Mouse (Mus musculus) frontal cortex, postnatal 36 days (tissue): ENCODE results near the gene Spo11.

Experiments used
- DNase-seq, 2 experiments: peaks; one replicate each; pipeline ENCODE4 v3.0.0; 2022; ENCODE audit warnings: low spot score in 2 of 2

Gene Spo11

DNA sequence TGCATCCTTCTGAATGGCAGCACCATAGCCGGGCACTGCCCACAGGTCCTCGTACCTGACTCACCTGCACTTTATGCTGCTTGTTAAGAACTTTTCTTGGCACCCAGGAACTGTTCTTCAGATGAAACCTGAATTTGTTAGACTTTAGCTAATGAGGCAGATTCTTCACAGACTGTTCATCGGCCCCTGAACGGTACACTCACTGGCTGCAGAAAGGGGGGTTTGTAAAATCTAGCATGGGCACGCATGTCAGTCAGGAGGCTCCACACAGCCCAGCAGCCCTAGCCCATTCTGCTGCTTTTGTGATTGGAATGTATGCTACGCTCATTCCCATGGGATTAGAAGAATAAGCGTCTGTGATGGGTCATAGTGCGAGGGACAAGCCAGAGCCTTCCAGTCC is 26.2 kb downstream of the Spo11 start:
- no peak for DNase-seq

DNA sequence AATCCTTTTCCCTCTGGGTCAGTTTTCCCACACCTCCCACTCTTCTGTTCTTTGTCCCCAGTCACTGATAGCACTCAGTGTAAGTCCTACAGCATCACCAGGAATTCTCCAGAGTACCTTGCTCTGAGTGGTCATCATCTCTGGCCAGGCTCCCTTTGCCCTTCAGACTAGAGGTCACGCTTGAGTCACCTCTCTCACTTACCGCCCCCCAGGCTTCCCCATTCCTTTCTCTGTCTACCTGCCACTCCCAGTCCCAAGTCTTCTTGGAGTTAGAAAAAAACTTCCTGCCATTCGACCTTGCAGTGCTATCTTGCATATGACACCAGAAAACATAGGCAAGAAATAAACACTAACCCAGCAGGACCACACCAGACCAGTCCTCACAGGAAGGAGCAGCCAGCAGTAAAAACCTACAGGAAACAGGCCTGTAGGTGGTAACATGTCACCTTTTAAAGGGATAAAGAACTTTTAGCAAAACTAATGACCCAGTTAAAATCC is 32.8 kb downstream of the Spo11 start:
- no peak for DNase-seq

DNA sequence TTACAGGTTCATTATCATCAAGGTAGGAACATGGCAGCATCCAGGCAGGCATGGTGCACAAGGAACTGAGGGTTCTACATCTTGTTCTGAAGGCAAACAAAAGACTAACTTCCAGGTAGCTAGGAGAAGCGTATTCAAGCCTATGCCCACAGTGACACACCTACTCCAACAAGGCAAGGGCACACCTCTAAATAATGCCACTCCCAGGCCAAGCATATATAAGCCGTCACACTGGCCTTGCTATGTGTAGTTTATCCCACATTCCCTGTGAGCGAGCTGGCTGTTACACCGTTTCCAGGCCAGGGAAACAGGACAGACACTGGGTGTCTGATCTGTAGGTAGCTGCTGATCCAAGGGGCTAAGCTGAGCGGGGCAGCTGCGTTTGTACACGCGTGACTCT is 33.9 kb downstream of the Spo11 start:
- DNase-seq = no peak

DNA sequence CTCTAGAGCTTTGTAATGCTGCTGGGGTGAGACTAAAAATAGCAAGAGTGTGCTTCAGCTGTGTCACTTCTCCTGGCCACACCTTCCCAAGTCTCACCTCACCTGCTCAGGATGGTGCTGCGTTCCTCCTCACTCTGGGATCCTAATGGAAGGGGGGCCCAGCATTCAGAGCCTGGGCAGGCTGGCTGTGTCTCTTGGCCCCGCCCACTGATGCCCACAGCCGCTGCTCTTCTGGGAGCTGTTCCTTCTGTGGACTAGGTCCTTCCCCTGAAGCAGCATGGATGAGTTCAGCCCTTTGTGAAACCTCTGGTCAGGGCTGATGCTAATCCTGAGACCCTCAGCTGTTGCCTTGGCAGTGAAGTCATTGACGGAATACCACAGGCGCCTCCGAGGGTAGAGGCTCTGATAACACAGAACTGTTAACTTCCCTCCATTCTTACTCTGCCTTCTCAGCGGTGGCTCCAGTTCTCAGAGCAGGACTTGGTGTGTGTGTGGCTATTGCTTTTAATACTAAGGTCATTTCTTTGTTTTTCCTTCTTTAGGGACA is 37.3 kb downstream of the Spo11 start:
- no peak for DNase-seq

DNA sequence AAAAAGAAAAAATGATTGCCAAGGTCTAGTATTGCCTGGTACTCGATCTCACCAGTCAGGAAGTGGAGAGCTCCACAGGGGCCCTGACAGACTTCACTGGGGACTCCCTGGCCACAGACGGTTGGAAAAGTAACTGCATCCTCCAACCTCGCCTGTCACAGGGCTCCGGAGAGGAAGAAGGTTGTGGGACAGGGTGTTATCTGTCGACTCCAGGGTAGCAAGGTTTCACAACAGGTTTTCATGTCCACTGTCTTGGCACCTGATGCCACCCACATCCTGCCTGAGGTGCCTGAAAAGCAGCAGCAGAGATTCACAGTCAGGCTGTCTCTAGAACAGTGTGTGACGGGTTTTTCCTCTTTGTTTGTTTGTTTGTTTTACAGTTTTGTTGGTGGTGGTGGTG is 40.4 kb downstream of the Spo11 start:
- no peak for DNase-seq

DNA sequence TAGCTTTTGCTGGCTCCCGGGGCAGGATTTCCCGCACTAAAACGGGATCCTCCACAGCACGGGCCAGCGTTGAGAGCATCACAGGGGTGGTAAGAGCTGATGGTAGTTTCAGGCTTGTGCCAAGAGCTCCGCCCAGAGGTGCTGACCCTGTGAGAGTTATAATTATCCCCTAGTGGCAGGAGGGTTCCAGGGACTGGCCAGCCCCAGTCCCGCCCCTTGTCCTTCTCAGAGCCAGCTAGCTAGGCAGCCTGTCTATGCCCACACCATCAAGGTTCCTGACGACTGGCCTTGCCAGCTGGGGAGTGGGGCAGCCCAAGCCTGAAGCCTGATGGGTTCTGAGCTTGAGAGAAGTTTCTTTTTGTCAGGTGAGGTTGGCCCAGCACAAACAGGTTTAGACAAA is 41.1 kb downstream of the Spo11 start:
- no peak for DNase-seq

DNA sequence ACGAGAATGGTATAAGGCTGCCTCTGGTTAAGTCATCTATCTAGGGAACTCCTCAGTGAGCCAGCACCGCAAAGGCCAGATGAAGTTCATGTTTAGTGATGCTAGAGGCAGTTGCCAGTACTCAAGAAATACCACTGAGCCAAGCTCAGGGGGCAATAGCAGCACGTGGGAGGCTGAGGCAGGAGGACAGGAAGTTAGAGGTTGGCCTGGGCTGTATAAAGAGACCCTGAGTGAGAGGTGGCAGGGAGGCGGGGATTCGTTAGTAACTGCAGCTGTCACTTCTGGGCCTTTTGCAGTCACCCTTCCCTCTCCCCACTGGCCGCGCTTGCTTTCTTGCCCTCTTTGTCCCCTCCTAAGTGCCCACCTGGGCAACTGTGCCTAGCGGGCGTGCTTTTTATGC is 41.8 kb downstream of the Spo11 start:
- DNase-seq = no peak

DNA sequence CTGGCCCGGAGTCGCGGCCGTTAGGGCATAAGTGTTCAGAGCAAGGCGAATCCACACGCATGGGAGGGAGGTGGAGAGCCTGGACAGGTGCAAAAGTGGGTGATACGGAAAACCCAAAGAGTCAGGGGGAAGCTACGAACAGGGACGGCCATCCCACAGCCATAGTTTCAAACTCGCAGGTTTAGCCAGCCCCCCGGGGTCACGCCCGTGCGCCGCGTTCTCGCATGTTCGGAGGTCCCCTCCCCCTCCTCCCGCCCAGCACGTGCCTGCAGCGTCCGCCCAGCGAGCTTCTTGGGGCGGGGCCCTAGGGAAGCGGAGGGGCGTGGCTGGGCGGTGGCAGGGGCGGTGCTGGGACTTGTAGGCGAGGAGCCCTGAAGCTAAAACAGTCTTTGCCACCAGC is 42.3 kb downstream of the Spo11 start:
- peak; percentile 71 to 74 for DNase-seq

DNA sequence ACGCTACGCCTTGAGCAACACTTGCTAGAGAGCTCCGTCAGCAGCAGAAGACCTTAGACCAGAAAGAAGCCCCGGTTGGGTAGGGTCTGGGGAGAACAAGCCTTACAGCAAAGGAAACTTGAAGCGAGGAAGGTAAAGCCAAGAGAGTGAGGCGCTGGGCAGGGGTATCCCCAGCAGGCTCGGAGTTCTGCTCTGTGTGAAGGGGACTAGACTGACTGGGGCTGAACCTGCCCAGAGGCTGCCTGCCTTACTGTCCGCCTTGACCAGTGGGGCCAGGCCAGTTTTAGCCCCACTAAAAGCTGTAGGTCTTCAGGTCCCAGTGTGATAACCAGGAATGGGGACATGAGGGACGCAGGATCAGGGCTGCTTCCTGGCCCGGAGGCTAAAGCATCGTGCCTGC is 42.9 kb downstream of the Spo11 start, which contains the start of gene Rbm38:
Gene Rbm38 (plus strand): TSS at position 69 of the 400 bp plus-strand sequence.
- DNase-seq = no peak

DNA sequence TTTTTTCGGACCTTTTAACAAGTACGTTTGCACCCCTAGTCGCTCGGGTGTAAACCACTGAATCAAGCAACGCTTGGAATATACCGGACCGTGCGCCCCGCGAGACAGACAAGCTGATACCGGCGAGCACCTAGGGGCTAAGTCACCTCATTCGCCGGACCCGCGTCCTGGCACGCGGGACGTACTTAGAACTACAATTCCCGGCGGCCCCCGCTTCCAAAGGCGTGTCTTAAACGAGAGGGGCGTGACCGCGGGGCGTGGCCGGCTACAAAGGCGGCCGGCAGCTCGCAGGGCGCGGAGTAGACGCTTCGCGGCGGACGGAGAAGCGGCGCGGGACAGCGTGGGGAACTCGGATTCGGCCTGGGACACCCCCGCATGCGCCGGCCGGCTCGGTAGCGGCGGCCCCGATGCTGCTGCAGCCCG is 44.1 kb downstream of the Spo11 start:
- peak; percentile 85 to 92 for DNase-seq

DNA sequence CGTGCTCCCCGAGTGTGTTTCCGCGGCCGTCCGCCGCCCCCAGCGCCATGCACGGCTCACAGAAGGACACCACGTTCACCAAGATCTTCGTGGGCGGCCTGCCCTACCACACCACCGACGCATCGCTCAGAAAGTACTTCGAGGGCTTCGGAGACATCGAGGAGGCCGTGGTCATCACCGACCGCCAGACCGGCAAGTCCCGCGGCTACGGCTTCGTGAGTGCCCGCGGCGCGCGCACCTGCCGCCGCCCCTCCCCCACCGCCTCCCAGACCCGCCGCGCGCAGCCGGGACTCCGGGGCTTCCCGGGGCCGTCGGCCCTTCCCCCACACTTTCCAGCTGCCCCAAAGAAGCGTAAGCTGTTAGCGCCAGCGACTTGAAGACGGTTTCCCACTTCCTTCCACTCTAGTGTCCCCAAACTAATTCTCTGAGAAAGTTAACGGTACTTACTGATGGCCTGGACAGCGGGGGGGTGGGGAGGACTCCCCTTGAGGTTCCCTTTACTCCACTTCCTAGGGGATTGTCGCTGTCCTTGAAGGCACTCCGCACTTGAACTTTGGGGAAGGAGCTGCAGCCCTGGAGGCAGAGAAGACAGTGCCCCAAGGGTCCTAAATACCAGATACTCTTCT is 44.7 kb downstream of the Spo11 start:
- no peak for DNase-seq

DNA sequence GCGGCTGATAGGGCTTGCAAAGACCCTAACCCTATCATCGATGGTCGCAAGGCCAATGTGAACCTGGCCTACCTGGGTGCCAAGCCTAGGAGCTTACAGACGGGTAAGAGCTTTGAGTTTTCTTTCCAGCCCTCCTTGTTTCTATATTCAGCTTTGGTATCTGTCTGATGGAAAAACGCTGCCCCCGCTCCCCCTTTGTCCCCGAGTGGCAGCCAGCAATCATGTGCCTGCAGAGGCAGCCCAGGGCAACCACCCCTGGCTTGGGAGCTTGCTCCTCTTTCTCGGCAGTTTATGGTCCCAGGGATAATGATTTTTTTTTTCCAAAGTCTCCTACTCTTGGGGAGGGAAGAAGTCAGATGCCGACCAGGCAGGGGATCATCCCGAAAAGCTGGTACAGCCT is 45.3 kb downstream of the Spo11 start:
- no peak for DNase-seq

DNA sequence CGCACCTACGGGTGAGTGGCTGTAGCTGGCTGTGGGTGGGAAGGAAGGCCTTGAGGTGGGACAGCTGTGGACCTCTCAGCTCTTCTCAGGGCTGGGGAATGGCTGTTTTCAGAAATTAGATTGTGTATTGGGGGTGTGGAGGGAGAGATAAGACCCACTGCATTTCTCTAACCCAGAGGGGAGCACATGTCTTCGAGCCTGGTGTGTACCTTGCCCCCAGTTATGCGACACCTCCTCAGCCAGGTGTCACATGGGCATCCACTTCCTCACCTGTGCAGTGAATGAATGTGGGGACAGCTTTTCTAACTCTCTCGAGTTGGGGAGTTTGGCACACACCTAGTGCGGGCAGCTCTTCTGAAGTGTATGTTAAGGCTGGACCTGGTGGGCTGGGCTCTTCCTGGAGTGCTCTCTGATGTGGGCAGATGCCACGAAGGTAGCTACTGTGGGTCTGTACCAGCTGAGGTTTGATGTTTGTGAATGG is 45.9 kb downstream of the Spo11 start:
- DNase-seq = no peak

DNA sequence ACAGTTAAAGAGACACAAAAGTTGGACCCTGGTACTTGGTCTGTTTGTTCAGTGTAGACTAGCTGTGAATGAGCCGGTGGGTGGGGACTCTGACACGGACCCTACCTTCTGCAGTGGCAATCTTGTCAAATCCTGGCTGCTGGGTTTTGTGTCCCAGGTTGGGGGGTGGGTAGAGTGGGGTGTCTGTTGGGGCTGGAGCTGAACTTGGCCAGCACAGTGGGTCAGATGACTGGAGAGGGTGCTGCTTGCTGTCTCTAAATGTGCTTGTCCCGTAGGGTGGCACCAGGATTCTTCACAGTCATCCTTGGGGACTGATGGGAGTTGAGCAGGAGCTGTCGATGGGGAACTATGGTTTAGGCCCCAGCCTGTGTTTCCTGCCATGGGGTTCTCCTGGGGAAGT is 46.5 kb downstream of the Spo11 start:
- DNase-seq = no peak

DNA sequence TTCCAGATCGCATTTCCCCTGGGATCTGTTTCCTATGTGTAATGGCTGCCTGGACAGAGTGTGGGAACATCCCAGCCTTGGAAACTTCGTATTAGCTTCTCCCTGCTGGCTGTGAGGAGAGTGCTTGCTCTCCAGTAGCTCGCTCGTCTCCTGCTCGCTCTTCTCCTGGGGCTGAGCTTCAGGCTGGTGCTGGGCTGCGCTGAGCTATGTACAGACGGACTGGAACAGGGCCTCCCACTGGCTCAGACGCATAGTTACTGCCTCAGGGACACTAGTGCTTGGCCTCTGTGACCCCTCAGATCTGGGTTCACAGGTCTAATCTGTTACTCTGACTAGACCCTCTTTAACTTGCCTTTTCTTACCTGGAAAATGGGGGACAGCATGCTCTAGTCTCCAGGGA is 46.9 kb downstream of the Spo11 start:
- DNase-seq = no peak

DNA sequence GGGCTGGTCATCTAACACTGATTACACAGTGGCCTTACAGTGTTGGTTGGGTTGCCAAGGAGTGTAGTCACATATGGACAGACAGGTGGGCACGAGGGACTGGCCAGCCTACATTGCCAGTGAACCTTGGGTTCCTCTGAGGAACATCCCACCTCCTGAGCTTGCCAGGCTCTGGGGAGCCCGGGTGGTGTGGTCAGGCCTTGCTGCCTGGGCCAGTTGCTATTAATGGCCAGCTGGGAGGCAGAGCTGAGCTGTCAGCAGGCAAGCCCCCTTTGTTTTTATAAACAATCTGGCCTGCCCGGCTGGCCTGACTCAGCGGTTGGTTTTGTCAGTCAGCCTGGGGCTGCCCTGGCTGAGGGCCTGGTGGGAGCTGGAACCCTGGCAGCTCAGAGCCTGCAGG is 47.4 kb downstream of the Spo11 start:
- DNase-seq = no peak

DNA sequence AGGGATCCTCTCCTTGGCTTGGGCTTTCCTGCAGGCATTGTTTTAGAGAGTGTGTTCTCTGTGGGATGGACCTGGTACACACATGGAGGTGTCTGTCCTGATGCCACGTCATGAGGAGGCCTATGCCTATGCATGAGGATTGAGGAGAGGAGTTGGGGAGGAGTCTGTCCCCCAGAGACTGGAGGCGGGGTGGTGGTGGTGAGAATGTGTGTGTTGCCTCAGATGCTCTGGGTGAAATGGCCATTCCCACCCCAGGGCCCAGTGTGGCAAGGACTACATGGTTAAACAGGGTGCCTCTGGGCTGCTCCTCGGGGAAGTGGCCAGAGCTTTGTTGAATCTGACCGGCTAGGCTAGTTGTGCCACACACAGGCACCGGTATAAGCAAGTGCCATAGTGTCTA is 48.8 kb downstream of the Spo11 start:
- no peak for DNase-seq

DNA sequence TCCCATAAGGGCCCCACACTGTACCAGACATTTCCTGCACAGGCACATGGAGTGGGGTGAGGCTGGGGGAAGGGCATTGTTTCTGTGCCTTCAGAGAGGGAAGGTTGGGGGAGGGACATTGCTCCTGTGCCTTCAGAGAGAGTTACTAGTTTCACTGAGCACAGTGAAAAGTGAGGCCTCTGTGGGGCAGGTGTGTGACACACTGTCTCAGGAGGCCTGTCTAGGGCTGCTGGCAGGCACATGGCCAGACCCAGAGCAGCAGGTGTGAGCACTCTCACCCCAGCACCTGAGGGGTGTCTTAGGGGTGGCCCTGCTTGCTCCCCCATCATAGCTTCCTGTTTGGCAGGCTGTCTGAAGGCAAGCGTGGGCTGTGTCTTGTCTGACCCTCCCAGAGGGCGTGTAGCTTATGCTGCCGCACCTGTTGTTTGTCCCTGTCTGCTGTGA is 49.2 kb downstream of the Spo11 start:
- DNase-seq = no peak

DNA sequence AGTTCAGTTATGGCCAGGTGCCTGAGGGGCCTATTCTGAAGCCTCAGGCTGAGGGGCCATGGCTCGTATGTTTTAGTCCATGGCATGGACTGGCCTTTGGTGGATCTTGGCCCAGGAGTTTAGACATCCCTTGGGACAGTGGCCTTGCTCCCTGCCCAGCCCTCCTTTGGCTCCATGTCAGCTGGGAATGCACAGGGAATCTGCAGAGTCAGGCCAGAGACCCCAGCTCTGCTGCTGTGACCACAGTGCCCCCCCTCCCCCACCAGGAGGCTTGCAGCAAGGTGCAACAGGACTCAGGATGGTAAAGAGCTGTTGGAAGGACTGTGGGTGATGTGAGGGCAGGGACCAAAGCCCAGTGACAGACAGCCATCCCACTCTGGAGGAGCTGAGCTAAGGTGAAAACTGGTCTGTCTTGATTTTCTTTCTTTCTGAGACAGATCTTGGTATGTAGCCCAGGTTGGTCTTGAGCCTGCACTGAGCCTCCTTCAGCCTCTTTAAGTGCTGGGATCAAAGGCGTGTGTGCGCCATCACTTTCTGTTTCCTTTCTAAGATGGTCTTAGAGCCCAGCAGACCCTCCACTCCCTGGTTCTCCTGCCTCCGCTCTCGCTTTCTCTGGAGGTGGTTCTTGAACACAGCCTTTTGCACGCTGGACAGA is 49.8 kb downstream of the Spo11 start:
- no peak for DNase-seq

DNA sequence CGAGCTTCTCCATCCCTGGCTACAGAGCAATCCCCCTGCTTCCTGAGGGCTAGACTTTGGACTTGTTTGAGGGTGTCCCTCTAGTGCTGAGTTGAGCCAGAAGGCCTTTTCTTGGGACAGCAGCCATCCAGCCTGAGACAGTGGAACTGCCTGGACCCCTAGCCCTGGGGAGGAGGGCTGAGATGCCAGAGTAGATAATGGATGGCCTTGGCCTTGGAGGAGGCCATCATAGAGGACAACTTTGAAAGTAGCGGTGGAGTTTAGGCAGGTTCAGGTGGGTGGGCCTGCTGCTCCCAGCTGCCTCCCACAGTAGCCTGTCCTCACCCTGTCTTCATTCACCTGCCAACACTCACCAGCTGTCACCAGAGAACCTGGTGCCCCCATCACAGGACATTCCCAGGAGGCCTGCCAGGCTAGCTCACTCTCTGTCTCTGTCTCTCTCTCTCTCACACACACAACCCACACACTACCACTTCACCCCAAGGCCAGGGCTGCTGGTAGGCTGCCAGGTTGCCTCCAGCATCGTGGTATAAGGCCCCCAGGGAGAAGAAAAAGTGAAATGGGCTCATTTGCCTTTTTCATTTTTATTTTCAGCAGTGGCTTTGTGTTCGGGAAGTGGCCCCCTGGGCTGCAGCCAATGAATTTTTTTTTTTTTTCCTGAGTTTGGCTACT is 50.5 kb downstream of the Spo11 start:
- DNase-seq = no peak

DNA sequence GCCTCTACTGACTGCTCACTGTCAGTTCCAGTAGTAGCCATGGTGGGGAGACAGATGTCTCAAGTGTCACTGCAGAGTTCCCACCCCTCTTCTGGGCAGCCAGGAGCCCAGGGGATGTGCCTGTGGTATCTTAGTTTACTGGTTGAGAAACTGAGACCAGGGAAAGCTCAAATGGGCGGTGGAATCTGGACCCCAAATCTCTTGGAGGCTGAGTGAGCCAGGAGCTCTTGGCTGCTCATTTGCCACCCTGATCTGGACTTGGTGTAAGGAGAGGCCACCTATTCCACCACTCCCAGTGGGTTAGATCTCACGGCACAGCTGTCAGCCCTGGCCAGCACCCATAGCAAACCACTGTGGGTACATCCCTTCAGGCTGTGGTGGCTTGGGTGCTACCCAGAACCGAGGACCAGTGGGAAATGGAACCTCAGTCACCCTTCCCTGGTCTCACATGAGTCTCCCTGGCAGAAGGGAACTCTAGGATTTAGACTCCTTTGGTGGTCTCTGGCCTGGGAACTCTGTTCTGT is 51.1 kb downstream of the Spo11 start:
- DNase-seq = no peak

DNA sequence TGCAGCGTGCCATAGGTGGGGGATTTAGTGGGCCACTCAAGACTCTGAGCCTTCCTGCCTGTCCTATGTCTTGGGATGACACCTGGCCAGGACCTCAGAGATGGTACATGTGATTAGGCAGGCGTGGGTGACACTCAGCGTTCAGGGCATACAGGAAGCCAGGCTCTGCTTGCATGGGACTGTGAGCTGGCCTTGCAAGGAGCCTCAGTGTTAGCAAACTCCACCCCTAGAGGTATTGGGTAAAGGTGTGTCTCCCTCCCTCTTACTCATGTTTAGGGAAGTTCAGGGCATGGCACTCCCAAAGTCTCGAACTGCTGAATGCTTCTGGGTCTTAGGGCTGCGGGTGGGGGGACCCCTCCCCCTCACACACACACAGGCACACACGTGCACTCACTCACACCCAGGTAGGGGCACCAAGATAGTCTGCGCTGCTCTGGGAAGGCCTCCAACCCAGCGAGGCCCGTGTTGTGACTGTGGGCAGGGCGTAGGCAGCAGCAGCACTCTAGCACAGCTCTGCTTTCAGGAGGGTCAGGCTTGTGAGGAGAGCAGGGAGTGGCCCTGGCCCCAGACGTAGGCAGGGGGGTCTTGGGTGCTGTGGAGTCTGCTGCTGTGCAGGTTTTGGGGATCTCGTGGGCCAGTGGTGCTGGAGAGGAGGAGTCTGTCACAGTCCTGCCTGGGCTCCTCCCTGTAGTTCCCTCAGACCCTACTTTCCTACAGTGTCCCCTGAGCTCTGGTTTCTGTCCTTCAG is 53.3 kb downstream of the Spo11 start:
- DNase-seq = no peak
